Mouse (Mus musculus): ENCODE results near the gene Zkscan4. TPM values are rescaled to one million over a fixed set of nuclear protein-coding genes. Genes with fewer than 3 reads are reported as not detected.
A peak's percentile ranks its signal among the peaks of the same experiment; 100 is the strongest.
"Not testable (repeated sequence)": the region's sequence is repeated elsewhere in the genome, so short reads cannot be mapped to it uniquely, and the experiment has no call there.

The Zkscan4 gene
- total RNA-seq (2022), result 1 to 10 TPM; 2.5 to 4.9 (median 3.8) TPM

- DNase-seq, result peak; percentile 39
Measured at GRCm38 (mm10) chr13:21478759-21479670, at the start of gene Zkscan4, which contains the start of gene Gm10065. TSS of gene Zkscan4 (plus strand) at chr13:21478907. TSS of gene Gm10065 (minus strand) at chr13:21479441.

- no peak for DNase-seq
Measured at GRCm38 (mm10) chr13:21435476-21435875, 43.2 kb upstream of the Zkscan4 start.

GRCm38 (mm10) chr13:21440503-21441206, 38.1 kb upstream of the Zkscan4 start, which contains the start of gene Pgbd1:
TSS of gene Pgbd1 (minus strand) at chr13:21441058.
- peak; percentile 76 for DNase-seq

- no peak for DNase-seq
Measured at GRCm38 (mm10) chr13:21441207-21441572, 37.5 kb upstream of the Zkscan4 start.

DNA sequence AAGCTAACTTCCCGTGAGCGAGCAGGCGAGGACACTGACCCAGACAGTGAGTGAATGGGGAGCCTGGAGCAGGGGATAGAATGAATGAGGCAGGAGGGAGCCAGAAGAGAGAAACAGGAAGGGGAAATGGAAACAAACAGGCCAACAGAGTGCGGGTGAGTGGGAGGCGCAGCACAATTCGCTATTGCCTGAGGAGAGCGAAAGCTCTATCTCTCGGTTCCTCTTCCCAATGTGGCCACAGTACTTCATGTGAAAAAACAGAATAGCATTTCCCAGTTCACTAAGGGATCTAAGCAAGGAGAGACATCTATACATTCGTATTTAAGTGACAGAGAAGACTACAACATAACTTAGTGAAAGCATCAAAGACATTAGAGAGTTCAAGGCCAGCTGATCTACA, 31.9 kb upstream of the Zkscan4 start:
- DNase-seq, result no peak

DNA sequence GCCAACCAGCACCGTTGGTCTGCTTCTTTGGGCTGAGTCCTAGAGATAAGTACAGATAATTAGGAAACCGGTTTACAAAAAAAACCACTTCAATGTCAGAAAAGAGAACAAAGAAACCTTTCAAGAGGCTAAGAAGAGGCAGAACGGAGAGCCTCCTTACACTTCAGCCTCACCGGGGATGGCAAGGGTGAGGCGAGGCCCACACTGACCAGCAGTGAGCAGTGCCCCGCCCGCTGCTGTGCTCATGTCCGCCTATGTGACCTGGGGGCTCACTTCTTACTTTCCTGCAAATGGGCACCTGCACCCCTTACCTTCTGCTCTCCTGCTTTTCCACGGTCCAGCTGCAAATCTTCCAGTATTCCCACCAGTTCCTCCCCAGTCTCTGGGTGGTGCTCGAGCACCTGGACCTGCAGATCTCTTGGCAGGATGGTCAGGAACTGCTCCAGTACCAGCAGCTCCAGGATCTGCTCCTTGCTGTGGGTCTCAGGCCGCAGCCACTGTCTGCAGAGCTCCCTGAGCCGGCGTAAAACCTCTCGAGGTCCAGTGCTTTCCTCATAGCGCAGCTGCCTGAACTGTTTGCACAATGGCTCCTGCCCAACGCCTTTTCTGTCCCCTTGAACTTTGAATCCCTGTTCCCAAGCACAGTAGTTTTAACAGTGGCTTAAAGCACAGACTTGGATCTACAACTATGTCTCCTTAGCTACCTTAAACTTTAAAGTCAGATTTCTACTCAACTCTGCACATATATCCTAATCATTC, 30.7 kb upstream of the Zkscan4 start:
- DNase-seq, result no peak

DNA sequence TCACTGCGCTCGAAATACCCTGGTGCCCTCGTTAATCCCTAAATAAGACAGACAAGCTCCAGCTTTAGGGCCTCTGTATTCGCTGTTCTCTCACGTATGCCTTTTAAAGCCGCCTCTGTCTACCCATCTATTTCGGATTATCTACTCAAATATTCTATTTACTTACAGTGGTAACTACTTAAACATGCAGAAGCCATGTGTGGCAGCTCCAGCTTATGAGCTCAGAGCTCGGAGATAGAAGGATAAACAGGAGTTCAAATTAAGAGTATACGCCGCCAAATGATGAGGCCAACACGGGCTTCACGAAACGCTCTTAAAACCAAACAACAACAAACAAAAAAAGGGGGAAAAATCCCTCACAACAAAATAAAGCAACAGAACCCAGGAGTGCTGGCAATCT, 25.7 kb upstream of the Zkscan4 start:
- no peak for DNase-seq

- DNase-seq, result peak; percentile 76
Measured at GRCm38 (mm10) chr13:21453449-21453848, 25.3 kb upstream of the Zkscan4 start, which contains the start of gene Zscan26. TSS of gene Zscan26 (minus strand) at chr13:21453730.

DNA sequence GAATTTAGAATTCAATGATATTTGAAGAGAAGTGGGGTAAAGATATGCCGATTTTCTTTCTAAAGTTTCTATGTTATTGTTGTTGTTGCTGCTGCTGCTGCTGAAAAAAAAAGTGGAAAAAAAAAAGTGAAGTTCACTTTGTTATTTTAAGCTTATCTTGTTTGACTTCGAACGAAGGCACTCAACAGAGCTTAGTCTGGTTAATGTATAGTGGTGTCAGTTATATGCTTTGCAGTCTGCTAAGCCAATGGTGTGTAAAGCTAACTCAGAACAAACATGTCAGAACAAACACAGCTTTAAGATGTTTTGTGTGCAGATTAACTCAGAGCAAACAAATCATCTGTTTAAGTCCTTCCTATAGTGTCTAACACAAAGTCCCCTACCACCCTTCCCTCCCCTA, 24.6 kb upstream of the Zkscan4 start:
- no peak for DNase-seq

- DNase-seq, result no peak
Measured at GRCm38 (mm10) chr13:21456347-21456746, 22.4 kb upstream of the Zkscan4 start.

DNA sequence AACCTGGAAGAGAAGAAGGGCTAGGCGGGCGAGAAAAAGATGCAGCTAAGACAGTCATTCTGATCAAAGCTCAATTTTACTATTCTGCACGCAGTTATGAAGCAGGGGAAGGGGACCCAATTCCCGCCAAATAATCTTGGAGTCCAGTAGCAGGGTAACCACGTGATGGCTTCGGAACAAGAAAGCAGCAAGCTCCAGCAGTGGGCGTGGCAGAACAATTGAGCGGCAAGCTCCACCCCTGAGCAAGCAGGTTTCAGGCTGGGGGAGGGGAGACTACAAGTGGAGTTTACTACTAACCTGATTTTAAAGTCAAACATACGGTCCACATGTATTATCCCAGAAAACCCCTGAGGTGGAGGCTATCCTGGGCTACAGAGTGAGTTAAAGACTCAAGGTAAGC, 16.2 kb upstream of the Zkscan4 start:
- DNase-seq, result not testable (repeated sequence)

- DNase-seq, result no peak
Measured at GRCm38 (mm10) chr13:21467336-21467735, 11.4 kb upstream of the Zkscan4 start.

GRCm38 (mm10) chr13:21468061-21469019, 10.4 kb upstream of the Zkscan4 start, which contains the start of gene Nkapl:
TSS of gene Nkapl (minus strand) at chr13:21468509.
- DNase-seq, result peak; percentile 80

- no peak for DNase-seq
Measured at GRCm38 (mm10) chr13:21469097-21469496, 9.6 kb upstream of the Zkscan4 start.

DNA sequence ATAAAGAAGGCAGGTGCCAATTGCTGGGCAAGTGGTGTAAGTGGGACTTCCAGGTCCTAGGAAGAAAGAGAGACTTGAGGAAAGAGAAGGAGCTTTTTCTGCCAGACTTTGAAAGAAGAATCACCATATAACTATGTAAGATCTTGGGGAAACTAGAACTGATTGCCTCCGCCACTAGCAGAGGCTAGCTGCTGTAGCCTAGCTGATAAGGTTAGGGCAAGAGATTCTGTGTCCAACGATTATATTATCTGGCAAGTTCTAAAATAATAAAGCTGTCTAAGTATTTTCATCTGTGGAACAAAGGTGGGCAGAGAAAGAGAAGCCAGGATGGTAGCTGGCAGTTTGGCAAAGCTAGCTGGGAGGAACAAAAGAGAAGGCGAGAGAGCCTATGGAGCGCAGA, 6.3 kb upstream of the Zkscan4 start:
- DNase-seq, result no peak

DNA sequence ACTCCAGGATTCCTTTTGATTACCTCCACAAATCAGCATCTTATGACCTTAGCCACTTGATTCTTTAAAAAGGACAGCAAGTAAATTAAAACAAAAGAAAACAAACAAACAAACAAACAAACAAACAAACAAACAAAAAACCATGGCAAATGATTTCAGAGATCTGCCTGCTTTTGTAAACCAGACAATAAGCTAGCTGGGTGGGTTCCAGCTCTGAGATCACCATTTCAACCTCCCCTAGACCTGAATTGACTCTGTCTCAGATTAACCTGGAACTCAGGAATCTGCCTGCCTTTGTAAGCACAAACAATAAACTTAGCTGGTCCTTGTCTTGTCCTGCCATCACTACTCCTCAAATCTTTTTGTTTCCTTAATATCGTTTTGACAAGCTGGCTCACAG, 8.2 kb downstream of the Zkscan4 start:
- DNase-seq, result no peak

DNA sequence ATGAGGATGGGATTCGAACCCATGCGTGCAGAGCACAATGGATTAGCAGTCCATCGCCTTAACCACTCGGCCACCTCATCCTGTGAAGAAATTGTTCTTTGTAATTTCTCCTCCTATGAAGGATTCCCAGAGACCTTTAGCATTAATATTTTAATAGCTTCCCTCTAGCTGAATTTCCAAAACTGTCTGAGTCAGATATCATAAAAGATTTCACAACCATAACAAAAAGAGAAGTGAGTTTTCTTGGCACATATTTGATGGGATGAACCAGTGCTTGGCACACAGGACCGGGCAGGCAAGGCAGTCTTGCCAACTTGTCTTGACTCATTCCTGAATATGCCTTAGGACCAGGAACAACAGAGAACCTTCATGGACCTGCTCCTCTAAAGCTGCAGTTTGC, 14.1 kb downstream of the Zkscan4 start:
- peak; percentile 35 for DNase-seq

- DNase-seq, result no peak
Measured at GRCm38 (mm10) chr13:21495080-21495479, 16.4 kb downstream of the Zkscan4 start, which contains the start of gene AK157302. TSS of gene AK157302 (plus strand) at chr13:21495223.

DNA sequence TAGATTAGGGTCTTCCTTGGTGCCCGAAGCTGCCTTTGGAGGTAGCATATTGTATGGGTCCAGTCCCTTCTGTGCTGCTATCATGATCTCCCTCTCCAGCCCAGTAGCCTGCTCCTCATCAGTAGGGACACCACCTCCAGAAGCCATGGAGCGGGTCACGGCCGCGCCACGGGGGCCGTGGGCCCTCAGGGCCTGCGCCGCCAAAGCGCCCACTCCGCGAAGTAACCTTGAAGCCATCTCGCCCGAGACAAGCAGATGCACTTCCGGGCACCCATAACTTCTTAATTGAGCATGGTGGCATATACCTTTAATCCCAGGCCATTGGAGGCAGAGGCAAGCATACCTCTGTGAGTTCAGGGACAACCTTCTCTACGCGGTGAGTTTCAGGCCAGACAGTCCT, 22.5 kb downstream of the Zkscan4 start, which contains the start of gene Gm11273:
Gene Gm11273 (minus strand): TSS at position 237 of the 400 bp plus-strand sequence.
- not testable (repeated sequence) for DNase-seq

DNA sequence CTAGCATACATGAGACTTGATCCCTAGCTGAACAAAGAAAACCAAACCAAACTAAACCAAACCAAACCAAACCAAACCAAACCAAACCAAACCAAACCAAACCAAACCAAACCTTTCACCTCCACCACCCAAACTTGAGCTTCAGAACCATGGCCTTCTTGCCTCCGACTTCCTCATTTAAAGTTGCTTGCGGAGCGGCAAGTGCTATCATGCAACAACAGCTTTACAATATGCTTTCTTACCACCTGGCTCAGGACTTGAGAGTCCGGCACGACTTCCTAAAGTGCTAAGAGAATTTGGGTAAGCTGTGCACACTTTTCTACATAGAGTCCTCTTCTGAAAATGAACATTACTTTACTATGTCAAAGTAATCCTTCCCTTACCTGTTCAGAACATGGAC, 23.6 kb downstream of the Zkscan4 start:
- no peak for DNase-seq

GRCm38 (mm10) chr13:21506221-21506649, 27.5 kb downstream of the Zkscan4 start:
- DNase-seq, result peak; percentile 71
